Mouse (Mus musculus): ENCODE results near the gene Btbd35f4. TPM values are rescaled to one million over a fixed set of nuclear protein-coding genes. Genes with fewer than 3 reads are reported as not detected.
"Not testable (repeated sequence)": the region's sequence is repeated elsewhere in the genome, so short reads cannot be mapped to it uniquely, and the experiment has no call there.

Btbd35f4 gene
- not detected for total RNA-seq (2022)

GRCm38 (mm10) chrX:4800196-4800595, at the start of gene Btbd35f4:
TSS of gene Btbd35f4 (plus strand) at chrX:4800496.
- not testable (repeated sequence) for DNase-seq (ENCODE audit: low spot score in 2 of 2)

- DNase-seq (ENCODE audit: low spot score in 2 of 2), result not testable (repeated sequence)
These were observed 39.7 kb downstream of the Btbd35f4 start for GRCm38 (mm10) chrX:4840016-4840415.

Other genes starting within 250 kb of the Btbd35f4 start
- not detected for gene Btbd35f27, start 151.6 kb downstream of the Btbd35f4 start, total RNA-seq (2022)